Mouse (Mus musculus): Measurements from ENCODE around the gene Hic1.
"Not testable (repeated sequence)": the region's sequence is repeated elsewhere in the genome, so short reads cannot be mapped to it uniquely, and the experiment has no call there.

The Hic1 gene

GRCm38 (mm10) chr11:75192336-75193214 is 23.3 kb upstream of the Hic1 start:
- DNase-seq = peak; percentile 91 to 92

DNA sequence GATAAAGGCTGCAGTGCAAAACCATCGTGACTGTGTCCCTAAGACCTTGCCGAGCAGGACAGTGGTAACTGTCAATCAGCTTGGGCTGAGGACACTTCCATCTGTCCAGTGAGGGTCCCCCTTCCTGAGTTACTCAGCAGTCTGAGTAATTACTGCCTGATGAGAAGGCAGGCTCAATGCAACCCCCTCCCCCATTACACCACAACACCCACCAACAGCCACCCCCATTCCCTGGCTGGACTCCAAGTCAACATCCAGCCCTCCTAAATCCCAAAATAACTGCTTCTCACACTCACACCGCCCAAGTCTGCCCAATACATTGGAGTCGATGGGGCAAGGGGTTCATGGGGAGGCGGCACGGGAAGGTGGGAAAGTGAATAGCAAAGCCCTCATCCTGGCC is 22.5 kb upstream of the Hic1 start:
- peak; percentile 7 to 24 for DNase-seq

DNA sequence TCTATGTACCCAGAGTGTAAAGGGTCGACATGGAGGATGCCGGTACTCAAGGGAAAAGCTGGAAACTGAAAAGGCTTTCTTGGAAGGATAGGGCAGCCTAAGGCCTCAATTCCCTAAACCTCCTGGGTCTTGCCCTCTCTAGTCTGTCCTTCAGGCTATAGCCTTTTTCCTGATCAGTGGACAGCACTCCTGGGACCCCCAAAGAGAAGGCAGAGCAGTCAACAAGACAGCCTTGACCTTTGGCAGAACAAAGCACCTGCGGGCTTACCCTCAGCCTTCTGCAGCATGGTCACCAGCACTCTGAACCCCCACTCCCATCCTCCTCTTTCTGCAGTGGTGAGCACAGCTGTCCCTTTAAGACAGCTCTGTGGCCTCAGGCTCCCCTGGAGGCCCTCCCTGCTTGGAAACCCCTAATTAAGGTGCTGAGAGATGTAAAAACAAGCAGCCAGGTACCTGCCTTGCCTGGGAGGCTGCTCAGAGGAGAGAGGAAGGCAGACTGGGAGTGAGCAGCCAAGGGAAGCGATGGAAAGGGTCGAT is 21.7 kb upstream of the Hic1 start, which contains the start of gene Dph1:
Gene Dph1, minus strand, starts transcription at position 337 of the 537 bp plus-strand sequence.
- no peak for DNase-seq

DNA sequence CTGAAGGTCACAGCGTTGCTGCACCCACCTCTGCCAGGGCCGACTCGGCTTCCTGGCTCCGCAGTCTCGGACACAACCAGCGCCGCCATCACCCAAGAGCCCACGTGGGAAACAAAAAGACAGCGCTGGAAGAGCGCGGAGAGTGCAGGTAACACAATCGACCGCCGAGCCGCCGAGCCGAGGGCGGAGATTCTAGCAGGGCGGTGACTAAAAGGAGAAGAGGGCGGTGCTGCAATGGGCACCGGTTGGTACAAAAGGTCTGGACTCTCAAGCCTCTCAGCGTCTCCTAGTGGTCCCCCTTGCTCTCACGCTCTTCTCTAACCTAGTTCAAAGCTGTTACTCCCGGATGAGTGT is 21.0 kb upstream of the Hic1 start:
- peak; percentile 86 to 87 for DNase-seq

- peak in 1 of 2 experiments; percentile 22 for DNase-seq
Measured at GRCm38 (mm10) chr11:75189713-75190370, 20.5 kb upstream of the Hic1 start.

DNA sequence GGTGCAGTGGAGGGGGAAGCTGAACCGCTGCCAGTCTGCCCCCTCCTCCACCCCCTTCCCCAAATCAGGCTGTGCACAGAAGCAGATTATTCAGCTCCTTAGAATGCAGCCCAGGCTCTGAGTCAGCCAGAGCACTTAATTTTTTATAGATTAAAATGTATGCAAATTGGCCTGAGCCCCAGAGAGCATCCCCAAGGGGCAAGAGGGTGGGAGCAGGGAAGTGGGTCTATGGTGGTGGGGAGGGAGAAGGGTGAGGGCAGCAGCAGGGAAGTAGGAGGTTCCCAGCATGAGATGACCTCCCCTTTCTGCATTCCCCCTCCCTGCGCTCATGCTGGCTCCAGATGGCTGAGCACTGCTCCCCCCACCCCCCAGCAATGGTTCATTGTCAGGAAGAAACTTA is 15.7 kb upstream of the Hic1 start:
- no peak for DNase-seq

GRCm38 (mm10) chr11:75184573-75184972 is 15.3 kb upstream of the Hic1 start:
- no peak for DNase-seq

- no peak for DNase-seq
Measured at GRCm38 (mm10) chr11:75183917-75184570, 14.7 kb upstream of the Hic1 start.

- DNase-seq = peak; percentile 95
Measured at GRCm38 (mm10) chr11:75178672-75179208, 9.4 kb upstream of the Hic1 start, which contains the start of gene Ovca2. TSS of gene Ovca2 (minus strand) at chr11:75178835.

GRCm38 (mm10) chr11:75178011-75178410 is 8.7 kb upstream of the Hic1 start:
- DNase-seq = no peak

- DNase-seq = not testable (repeated sequence)
Measured at GRCm38 (mm10) chr11:75174574-75174973, 5.3 kb upstream of the Hic1 start.

DNA sequence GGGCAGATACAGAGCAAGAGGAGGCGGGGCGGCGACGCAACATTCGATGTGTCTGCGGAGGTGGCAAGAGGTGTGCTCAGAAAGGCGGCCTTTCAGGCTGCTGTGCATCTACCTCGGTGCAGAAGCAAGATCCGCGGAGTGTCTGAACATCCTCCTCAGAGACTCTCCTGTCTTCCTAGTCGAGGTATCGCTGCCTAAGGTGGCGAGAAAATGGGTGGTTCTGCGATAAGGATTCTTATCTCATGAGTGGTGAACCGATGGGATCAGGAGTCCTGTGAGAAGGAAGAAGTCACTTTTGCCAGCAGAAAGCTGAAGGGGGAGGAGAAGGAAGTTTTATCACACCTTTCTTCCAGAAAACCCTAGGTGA is 4.5 kb upstream of the Hic1 start:
- no peak for DNase-seq

DNA sequence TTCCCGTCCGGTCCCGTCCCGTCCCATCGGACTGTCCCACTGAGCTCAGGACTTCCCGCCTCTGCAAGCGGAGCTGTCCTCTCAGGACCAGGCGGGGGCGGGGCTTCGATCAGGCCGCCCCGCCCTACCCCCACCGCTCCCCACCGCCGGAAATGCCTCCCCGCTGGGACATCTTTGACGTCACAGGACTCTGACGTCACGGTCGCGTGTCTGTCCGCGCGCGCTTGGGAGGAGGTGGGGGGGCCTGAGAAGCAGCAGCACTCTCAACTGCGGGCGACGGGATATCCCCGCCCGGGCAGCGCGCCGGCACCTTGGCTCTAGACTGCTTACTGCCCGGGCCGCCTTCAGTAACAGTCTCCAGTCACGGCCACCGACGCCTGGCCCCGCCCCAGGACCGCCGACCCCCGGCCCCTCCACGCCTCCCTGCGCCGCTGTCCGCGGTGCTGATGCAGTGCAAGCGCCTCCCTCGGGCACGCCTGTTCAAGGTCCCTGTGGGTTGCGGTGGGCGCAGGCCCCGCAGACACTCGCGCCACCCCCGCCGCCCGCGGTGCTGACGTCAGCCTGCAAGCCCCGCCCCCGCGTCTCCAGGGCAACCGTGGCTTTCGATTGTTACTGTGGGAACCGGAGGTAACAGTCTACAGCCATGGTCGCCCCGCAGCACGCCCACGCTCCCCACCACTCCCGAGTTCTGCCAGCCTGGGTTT is 3.9 kb upstream of the Hic1 start:
- peak; percentile 96 to 97 for DNase-seq

GRCm38 (mm10) chr11:75172151-75173094 is 3.1 kb upstream of the Hic1 start:
- peak; percentile 66 to 68 for DNase-seq

- DNase-seq = peak in 1 of 2 experiments; percentile 44
Measured at GRCm38 (mm10) chr11:75171186-75171865, 2.0 kb upstream of the Hic1 start.

DNA sequence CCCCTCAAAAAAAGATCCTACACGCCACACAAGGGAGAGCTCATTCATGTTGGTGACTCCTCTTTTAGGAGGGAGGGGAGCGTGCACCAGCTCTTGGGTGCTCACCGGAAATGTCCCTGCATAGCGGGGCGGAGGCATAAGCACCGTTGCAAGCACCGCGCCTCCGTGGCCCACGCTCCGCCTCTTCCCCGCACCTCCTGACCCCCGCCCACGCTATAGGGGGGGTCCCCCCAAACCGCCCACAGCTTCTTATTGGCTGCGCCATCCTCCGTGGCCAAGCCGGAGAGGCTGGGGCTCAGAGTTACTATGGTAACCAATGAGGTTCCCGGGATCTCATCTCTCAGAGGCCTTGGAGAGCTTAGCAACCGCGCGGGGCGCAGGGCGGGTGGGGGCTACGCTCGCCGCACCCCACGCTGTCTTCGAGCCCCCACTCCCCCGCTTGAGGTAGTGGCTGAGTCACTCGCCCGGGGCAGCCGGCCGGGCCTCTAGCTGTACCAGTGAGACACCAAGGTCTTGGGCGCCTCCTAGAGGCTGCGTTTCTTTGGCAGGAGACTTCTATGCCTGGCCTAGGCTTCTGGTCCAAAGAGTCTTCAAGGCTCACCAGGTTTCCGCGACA is 925 bp upstream of the Hic1 start:
- peak; percentile 97 to 98 for DNase-seq

- DNase-seq = peak; percentile 86 to 87
Measured at GRCm38 (mm10) chr11:75168590-75169361, 543 bp downstream of the Hic1 start.

GRCm38 (mm10) chr11:75167643-75168589 is 1.4 kb downstream of the Hic1 start:
- DNase-seq = no peak

All from cerebellum, postnatal 14 days (tissue).